Mouse (Mus musculus): ENCODE data around the gene Tnik.

The Tnik gene

GRCm38 (mm10) chr3:28399593-28400216 is 136.7 kb downstream of the Tnik start:
- no peak for DNase-seq (ENCODE audit: low read depth in 1 of 2, low spot score in 2 of 2)

GRCm38 (mm10) chr3:28401335-28401734 is 138.3 kb downstream of the Tnik start:
- DNase-seq (ENCODE audit: low read depth in 1 of 2, low spot score in 2 of 2), result no peak

- no peak for DNase-seq (ENCODE audit: low read depth in 1 of 2, low spot score in 2 of 2)
Measured at GRCm38 (mm10) chr3:28402221-28402620, 139.2 kb downstream of the Tnik start.

- DNase-seq (ENCODE audit: low read depth in 1 of 2, low spot score in 2 of 2), result no peak
Measured at GRCm38 (mm10) chr3:28405391-28405790, 142.4 kb downstream of the Tnik start.

- no peak for DNase-seq (ENCODE audit: low read depth in 1 of 2, low spot score in 2 of 2)
Measured at GRCm38 (mm10) chr3:28408859-28409459, 145.9 kb downstream of the Tnik start.

- DNase-seq (ENCODE audit: low read depth in 1 of 2, low spot score in 2 of 2), result no peak
Measured at GRCm38 (mm10) chr3:28410269-28410668, 147.3 kb downstream of the Tnik start.

- no peak for DNase-seq (ENCODE audit: low read depth in 1 of 2, low spot score in 2 of 2)
Measured at GRCm38 (mm10) chr3:28415986-28416385, 153.0 kb downstream of the Tnik start.

GRCm38 (mm10) chr3:28417091-28417715 is 154.2 kb downstream of the Tnik start:
- DNase-seq (ENCODE audit: low read depth in 1 of 2, low spot score in 2 of 2), result no peak

- DNase-seq (ENCODE audit: low read depth in 1 of 2, low spot score in 2 of 2), result no peak
Measured at GRCm38 (mm10) chr3:28420194-28420593, 157.2 kb downstream of the Tnik start.

GRCm38 (mm10) chr3:28420698-28421097 is 157.7 kb downstream of the Tnik start:
- DNase-seq (ENCODE audit: low read depth in 1 of 2, low spot score in 2 of 2), result no peak

- DNase-seq (ENCODE audit: low read depth in 1 of 2, low spot score in 2 of 2), result no peak
Measured at GRCm38 (mm10) chr3:28421798-28422197, 158.8 kb downstream of the Tnik start.

GRCm38 (mm10) chr3:28422221-28422620 is 159.2 kb downstream of the Tnik start:
- DNase-seq (ENCODE audit: low read depth in 1 of 2, low spot score in 2 of 2), result no peak

GRCm38 (mm10) chr3:28425911-28426310 is 162.9 kb downstream of the Tnik start:
- DNase-seq (ENCODE audit: low read depth in 1 of 2, low spot score in 2 of 2), result no peak

GRCm38 (mm10) chr3:28431459-28431858 is 168.4 kb downstream of the Tnik start:
- DNase-seq (ENCODE audit: low read depth in 1 of 2, low spot score in 2 of 2), result no peak

GRCm38 (mm10) chr3:28432321-28432720 is 169.3 kb downstream of the Tnik start:
- no peak for DNase-seq (ENCODE audit: low read depth in 1 of 2, low spot score in 2 of 2)

- no peak for DNase-seq (ENCODE audit: low read depth in 1 of 2, low spot score in 2 of 2)
Measured at GRCm38 (mm10) chr3:28435478-28435877, 172.5 kb downstream of the Tnik start.

GRCm38 (mm10) chr3:28437429-28437828 is 174.4 kb downstream of the Tnik start:
- no peak for DNase-seq (ENCODE audit: low read depth in 1 of 2, low spot score in 2 of 2)

GRCm38 (mm10) chr3:28441545-28441944 is 178.5 kb downstream of the Tnik start:
- no peak for DNase-seq (ENCODE audit: low read depth in 1 of 2, low spot score in 2 of 2)

- no peak for DNase-seq (ENCODE audit: low read depth in 1 of 2, low spot score in 2 of 2)
Measured at GRCm38 (mm10) chr3:28442116-28442515, 179.1 kb downstream of the Tnik start.

- DNase-seq (ENCODE audit: low read depth in 1 of 2, low spot score in 2 of 2), result no peak
Measured at GRCm38 (mm10) chr3:28447950-28448349, 184.9 kb downstream of the Tnik start.

GRCm38 (mm10) chr3:28453458-28453857 is 190.4 kb downstream of the Tnik start:
- no peak for DNase-seq (ENCODE audit: low read depth in 1 of 2, low spot score in 2 of 2)

GRCm38 (mm10) chr3:28456842-28457241 is 193.8 kb downstream of the Tnik start:
- no peak for DNase-seq (ENCODE audit: low read depth in 1 of 2, low spot score in 2 of 2)

- DNase-seq (ENCODE audit: low read depth in 1 of 2, low spot score in 2 of 2), result no peak
Measured at GRCm38 (mm10) chr3:28457517-28457916, 194.5 kb downstream of the Tnik start.

Data from monocyte, adult 2 months (primary cell).